Mouse (Mus musculus) bone marrow, adult 2 months (tissue): ENCODE data around the gene Sox5.

Experiments used
- CTCF ChIP-seq: fragments of 200-500 bp; IDR thresholded peaks from 2 replicates; pipeline ENCODE4 v1.5.1; 2011; ENCODE audit warnings: low read length, control low read depth; ENCODE audit not compliant: control insufficient read depth, insufficient read depth
- POLR2A ChIP-seq: fragments of 200-500 bp; IDR thresholded peaks from 2 replicates; pipeline ENCODE4 v1.6.1; 2011; ENCODE audit warnings: low read depth, mild to moderate bottlenecking, control low read depth, low read length, borderline replicate concordance; ENCODE audit not compliant: control insufficient read depth

- TF ChIP-seq CTCF (no peak), POLR2A (no peak)
These were observed 482.3 kb downstream of the Sox5 start for GRCm38 (mm10) chr6:144299503-144299858.
